Mouse (Mus musculus): ENCODE results near the gene Tectb.

GRCm38 (mm10) chr19:55190065-55190464 is 9.5 kb downstream of the Tectb start:
- TF ChIP-seq GATA1 (IDR thresholded peaks at IDR 0.05; ENCODE audit: borderline replicate concordance, low read length) (no peak), FLI1 (IDR thresholded peaks at IDR 0.05; ENCODE audit: low read length) (no peak)

All from megakaryocyte, embryonic 14.5 days (primary cell).